Mouse (Mus musculus) kidney, adult 2 months (tissue): ENCODE measurements around the gene Wdr13.

Source experiments
- CTCF ChIP-seq: fragments of 200-500 bp; conservative IDR thresholded peaks from 2 replicates; pipeline ENCODE4 v1.5.1; 2011; ENCODE audit warnings: low read depth, mild to moderate bottlenecking, control low read depth, low read length, moderate library complexity, mixed read lengths; ENCODE audit not compliant: insufficient read depth, insufficient read length
- POLR2A ChIP-seq: fragments of 200-500 bp; IDR thresholded peaks from one replicate; pipeline ENCODE4 v1.6.1; 2011; ENCODE audit warnings: low read depth, low read length, control low read depth

DNA sequence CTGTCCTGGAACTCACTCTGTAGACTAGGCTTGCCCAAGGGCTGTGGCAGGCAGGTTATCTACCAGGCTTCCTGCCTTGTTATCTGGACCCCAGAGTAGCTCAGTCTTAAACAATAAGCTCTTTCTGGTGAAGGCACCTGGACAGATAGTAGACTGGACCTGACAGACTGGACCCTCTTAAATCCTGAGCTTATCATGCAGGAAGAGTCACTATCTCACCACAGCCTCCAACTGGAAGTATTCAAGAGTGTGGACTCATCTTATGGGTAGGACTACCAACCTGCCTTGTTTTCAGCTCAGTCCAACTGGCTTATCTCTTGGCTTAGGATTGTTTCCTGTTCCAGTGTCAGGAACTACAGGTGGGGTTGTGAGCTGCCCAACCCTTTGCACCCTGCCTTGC lies 15.4 kb downstream of the Wdr13 start:
- TF ChIP-seq CTCF (no peak), POLR2A (no peak)
